Mouse (Mus musculus) hindbrain, embryonic 13.5 days (tissue): Measurements from ENCODE around the gene Pak2. TPM values are rescaled to one million over a fixed set of nuclear protein-coding genes. Genes with fewer than 3 reads are reported as not detected.
"Not testable (repeated sequence)": the region's sequence is repeated elsewhere in the genome, so short reads cannot be mapped to it uniquely, and the experiment has no call there.

Experiments used
- ATAC-seq: fragments of 200-750 bp; cut with Nextera tagmentation; 2 replicates; pipeline ENCODE4 v1.8.0; 2017; ENCODE audit warnings: moderate TSS enrichment; ENCODE audit not compliant: low FRiP score
- H3K27ac ChIP-seq: fragments of 300-500 bp; sonication (generic); 2 replicates; pipeline ENCODE4 v1.5.1; 2015; ENCODE audit warnings: inconsistent platforms, mild to moderate bottlenecking, moderate library complexity
- H3K27me3 ChIP-seq: fragments of 300-500 bp; sonication (generic); 2 replicates; pipeline ENCODE4 v1.6.1; 2015; ENCODE audit warnings: mild to moderate bottlenecking, inconsistent platforms
- H3K36me3 ChIP-seq: fragments of 300-500 bp; sonication (generic); 2 replicates; pipeline ENCODE4 v1.6.1; 2015; ENCODE audit warnings: mild to moderate bottlenecking, inconsistent platforms
- H3K4me1 ChIP-seq: fragments of 300-500 bp; sonication (generic); replicated peaks from 2 replicates; pipeline ENCODE4 v1.6.1; 2015; ENCODE audit warnings: inconsistent platforms
- H3K4me2 ChIP-seq: fragments of 300-500 bp; sonication (generic); 2 replicates; pipeline ENCODE4 v1.6.1; 2015; ENCODE audit warnings: inconsistent platforms, mild to moderate bottlenecking, moderate library complexity
- H3K4me3 ChIP-seq: fragments of 300-500 bp; sonication (generic); 2 replicates; pipeline ENCODE4 v1.5.1; 2015; ENCODE audit warnings: mild to moderate bottlenecking, inconsistent platforms
- H3K9ac ChIP-seq: fragments of 300-500 bp; sonication (generic); 2 replicates; pipeline ENCODE4 v1.6.1; 2015; ENCODE audit warnings: mild to moderate bottlenecking, inconsistent platforms
- H3K9me3 ChIP-seq: fragments of 300-500 bp; sonication (generic); 2 replicates; pipeline ENCODE4 v1.6.1; 2016; ENCODE audit warnings: inconsistent platforms
- WGBS: fragments of 180-500 bp; shearing (Covaris S2); methylation state at CpG from one replicate; pipeline ENCODE4 v1.1.7; 2015; 5-methylcytosine and 5-hydroxymethylcytosine counted together
- polyA plus RNA-seq: library from polyadenylated mRNA; unstranded; fragments of >200 nt; fragmentation: Nextera tagmentation; extraction: Ambion mirVana; gene quantifications from 2 replicates; pipeline ENCODE4 v1.2.1, GENCODE M21; 2015

The Pak2 gene
- polyA plus RNA-seq, 1 experiment from 2014 or later, result 35.3 TPM

DNA sequence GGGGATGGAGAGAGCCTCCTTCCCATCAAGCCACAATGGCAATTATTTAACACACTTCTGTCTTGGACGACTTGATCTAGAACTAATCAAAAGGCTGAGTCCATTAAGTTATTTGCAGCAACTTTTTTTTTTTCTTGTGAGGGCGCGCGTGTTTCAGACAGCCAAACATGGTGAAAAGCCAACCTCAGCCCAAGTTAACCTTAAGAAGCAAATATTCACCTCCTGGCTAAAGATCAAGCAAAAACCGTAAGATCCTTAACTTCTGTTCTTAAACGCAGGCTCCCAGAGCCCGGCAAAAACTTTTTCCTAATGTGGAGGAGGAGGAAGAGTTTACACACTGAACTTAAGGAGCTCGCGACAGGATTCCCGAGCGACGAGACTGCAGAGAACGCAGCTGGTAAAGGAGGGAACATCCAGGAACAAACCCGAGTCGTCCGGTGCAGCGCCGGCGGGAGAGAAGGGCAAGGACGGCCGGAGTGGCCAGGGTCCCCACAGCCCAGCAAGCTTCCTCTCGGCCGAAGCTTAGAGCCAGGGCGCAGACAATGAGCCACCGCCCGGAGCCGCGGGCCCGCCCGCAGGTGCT is 643 bp downstream of the Pak2 start:
- under 1% methylated on average over 30 of the region's 30 CpGs for WGBS
- Histone ChIP-seq H3K9ac (peak overlapping the region; percentile 94), H3K4me3 (peak overlapping the region; percentile 98), H3K9me3 (no peaks in the 10 kb centered on the region), H3K27ac (peak overlapping the region; percentile 96), H3K27me3 (no peaks in the 10 kb centered on the region), H3K36me3 (peaks cover 11% of the 10 kb centered on the region), H3K4me1 (peaks cover 30% of the 10 kb centered on the region), H3K4me2 (peak overlapping the region; percentile 74)
- no peak for ATAC-seq

DNA sequence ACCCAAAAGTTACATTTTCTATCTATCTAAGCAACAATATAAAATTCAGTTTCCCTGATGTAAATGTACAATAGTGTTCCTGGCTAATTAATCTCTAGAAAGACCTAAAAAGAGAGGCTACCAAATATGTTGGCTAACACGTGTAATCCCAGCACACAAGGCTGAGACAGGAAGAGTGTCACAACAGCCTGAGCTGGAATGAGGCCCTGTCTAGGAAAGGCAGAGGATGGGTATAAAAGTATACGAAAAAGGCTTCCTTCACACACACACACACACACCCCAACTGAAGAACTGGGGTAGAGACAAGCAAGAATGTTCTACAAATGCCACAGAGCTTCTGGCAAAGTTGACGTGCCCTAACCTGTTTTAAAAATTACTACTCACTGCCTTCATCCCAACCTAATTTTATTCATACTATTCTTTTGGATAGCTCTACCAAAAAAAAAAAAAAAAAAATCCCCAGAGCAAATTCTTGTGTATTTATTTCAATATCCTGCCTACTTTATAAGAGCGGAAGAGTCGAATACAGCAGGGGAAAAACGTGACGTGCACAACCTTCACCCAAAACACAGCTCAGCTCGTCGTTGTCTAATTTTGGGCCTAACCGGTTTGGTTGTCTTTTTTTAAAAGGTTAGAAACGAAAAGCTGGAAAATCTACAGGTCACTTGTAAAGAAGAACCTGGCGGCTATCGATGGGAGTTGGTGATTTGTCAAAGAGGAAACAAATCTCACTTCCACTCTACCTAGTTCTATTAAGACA is 1.3 kb downstream of the Pak2 start:
- ATAC-seq, result no peak
- peak overlapping the region; percentile 74 for H3K4me2 ChIP-seq
- H3K9me3 ChIP-seq, result no peaks in the 10 kb centered on the region
- no peak overlapping the region for H3K27ac ChIP-seq
- peak overlapping the region; percentile 94 for H3K9ac ChIP-seq
- H3K4me1 ChIP-seq, result peaks cover 30% of the 10 kb centered on the region
- WGBS, result 12% methylated on average over 13 of the region's 13 CpGs
- H3K36me3 ChIP-seq, result peaks cover 8% of the 10 kb centered on the region; the same call in 1 of the 2 replicates
- no peaks in the 10 kb centered on the region for H3K27me3 ChIP-seq
- peak overlapping the region; percentile 98 for H3K4me3 ChIP-seq

- Histone ChIP-seq H3K9ac (no peak overlapping the region; the same call in 1 of the 2 replicates), H3K4me2 (0 out of 2 replicates have a peak overlapping the region, but pooled peaks have one; percentile 8)
Measured at GRCm38 (mm10) chr16:32076406-32076805, 2.7 kb downstream of the Pak2 start.

GRCm38 (mm10) chr16:32075762-32076161 is 3.4 kb downstream of the Pak2 start:
- no peaks in the 10 kb centered on the region for H3K27me3 ChIP-seq
- no peak for ATAC-seq
- H3K36me3 ChIP-seq, result no peaks in the 10 kb centered on the region
- H3K27ac ChIP-seq, result no peak overlapping the region
- H3K4me1 ChIP-seq, result peaks cover 32% of the 10 kb centered on the region
- H3K4me2 ChIP-seq, result no peak overlapping the region
- no peak overlapping the region for H3K4me3 ChIP-seq
- whole genome bisulfite sequencing, result 73% methylated on average over 1 of the region's 1 CpGs
- no peaks in the 10 kb centered on the region for H3K9me3 ChIP-seq
- no peak overlapping the region for H3K9ac ChIP-seq

More at GRCm38 (mm10) chr16:32076406-32076805, 2.7 kb downstream of the Pak2 start:
- Histone ChIP-seq H3K9me3 (no peaks in the 10 kb centered on the region), H3K36me3 (no peaks in the 10 kb centered on the region), H3K4me3 (no peak overlapping the region), H3K27ac (no peak overlapping the region), H3K27me3 (no peaks in the 10 kb centered on the region), H3K4me1 (peaks cover 32% of the 10 kb centered on the region)
- ATAC-seq, result no peak
- 74% methylated on average over 3 of the region's 3 CpGs for WGBS

GRCm38 (mm10) chr16:32070070-32070469 is 9.1 kb downstream of the Pak2 start:
- H3K4me3 ChIP-seq, H3K36me3 ChIP-seq, H3K4me2 ChIP-seq, H3K9me3 ChIP-seq, H3K4me1 ChIP-seq, H3K9ac ChIP-seq, H3K27me3 ChIP-seq, ATAC-seq, H3K27ac ChIP-seq: not testable (repeated sequence)
- 89% methylated on average over 4 of the region's 4 CpGs for WGBS

DNA sequence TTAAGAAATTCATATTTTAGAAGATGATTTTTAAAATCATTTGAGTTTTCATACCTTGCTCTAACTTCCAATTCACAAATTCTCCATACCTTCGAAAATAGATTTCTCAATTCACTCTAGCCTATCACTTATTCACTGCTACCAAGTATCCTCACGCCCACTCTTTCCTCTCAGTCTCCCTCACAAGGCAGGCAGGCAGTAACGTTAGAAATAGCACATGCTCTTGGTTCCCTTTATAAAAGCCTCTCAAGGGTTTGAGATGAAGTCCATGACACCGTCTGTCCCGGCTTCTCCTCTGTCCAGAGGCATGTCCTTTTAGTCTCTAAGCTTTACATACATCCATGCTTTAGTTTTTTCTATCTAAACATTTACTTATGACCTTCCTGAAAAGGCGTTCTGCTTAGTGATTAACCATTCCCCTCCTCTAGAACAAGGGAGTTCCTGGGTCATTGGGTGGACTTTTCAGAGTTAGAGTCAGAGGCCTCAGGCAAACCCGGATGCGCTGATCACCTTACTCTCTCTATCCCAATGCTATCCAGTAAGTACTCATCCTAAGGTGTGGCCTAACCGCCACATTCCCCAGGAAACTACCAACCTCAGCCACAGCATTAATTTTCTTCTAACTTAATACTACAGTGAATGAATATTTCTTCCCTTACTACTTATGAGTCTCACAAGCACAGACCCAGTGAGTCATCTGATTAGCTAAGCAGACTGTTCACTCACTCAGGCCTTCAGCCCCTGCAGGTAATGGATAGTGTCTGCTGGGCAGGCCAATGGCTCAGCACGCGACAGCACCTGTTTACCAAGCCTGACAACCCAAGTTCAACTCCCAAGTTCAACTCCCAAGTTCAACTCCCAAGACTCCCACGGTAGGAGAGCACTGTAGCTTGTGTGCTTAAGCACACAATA is 10.5 kb downstream of the Pak2 start:
- Histone ChIP-seq H3K27ac (no peak overlapping the region), H3K4me3 (no peak overlapping the region), H3K4me2 (no peak overlapping the region), H3K9ac (no peak overlapping the region), H3K27me3 (no peaks in the 10 kb centered on the region), H3K9me3 (no peaks in the 10 kb centered on the region), H3K36me3 (no peaks in the 10 kb centered on the region), H3K4me1 (0 out of 2 replicates have a peak, but pooled peaks cover 2% of the 10 kb centered on the region)
- no peak for ATAC-seq
- WGBS, result 87% methylated on average over 12 of the region's 12 CpGs

- Histone ChIP-seq H3K27me3 (no peaks in the 10 kb centered on the region), H3K4me3 (no peak overlapping the region), H3K9ac (no peak overlapping the region), H3K36me3 (no peaks in the 10 kb centered on the region), H3K27ac (no peak overlapping the region), H3K4me2 (no peak overlapping the region), H3K4me1 (0 out of 2 replicates have a peak, but pooled peaks cover 2% of the 10 kb centered on the region), H3K9me3 (no peaks in the 10 kb centered on the region)
- no peak for ATAC-seq
- WGBS, result 94% methylated on average over 1 of the region's 1 CpGs
Measured at GRCm38 (mm10) chr16:32066899-32067298, 12.2 kb downstream of the Pak2 start.

- ATAC-seq, result no peak
- H3K9ac ChIP-seq, result no peak overlapping the region
- 0 out of 2 replicates have a peak, but pooled peaks cover 4% of the 10 kb centered on the region for H3K4me1 ChIP-seq
- WGBS, result 87% methylated on average over 7 of the region's 7 CpGs
- H3K4me2 ChIP-seq, result no peak overlapping the region
- no peaks in the 10 kb centered on the region for H3K9me3 ChIP-seq
- no peak overlapping the region for H3K4me3 ChIP-seq
- no peaks in the 10 kb centered on the region for H3K27me3 ChIP-seq
- H3K36me3 ChIP-seq, result no peaks in the 10 kb centered on the region
- H3K27ac ChIP-seq, result no peak overlapping the region
Measured at GRCm38 (mm10) chr16:32063900-32064299, 15.2 kb downstream of the Pak2 start.

GRCm38 (mm10) chr16:32062226-32062625 is 16.9 kb downstream of the Pak2 start:
- 84% methylated on average over 2 of the region's 2 CpGs for WGBS
- no peak overlapping the region for H3K4me2 ChIP-seq
- ATAC-seq, result no peak
- H3K9me3 ChIP-seq, result no peaks in the 10 kb centered on the region
- no peak overlapping the region for H3K27ac ChIP-seq
- no peak overlapping the region for H3K4me3 ChIP-seq
- H3K4me1 ChIP-seq, result 0 out of 2 replicates have a peak, but pooled peaks cover 4% of the 10 kb centered on the region
- H3K36me3 ChIP-seq, result no peaks in the 10 kb centered on the region
- no peak overlapping the region for H3K9ac ChIP-seq
- no peaks in the 10 kb centered on the region for H3K27me3 ChIP-seq

DNA sequence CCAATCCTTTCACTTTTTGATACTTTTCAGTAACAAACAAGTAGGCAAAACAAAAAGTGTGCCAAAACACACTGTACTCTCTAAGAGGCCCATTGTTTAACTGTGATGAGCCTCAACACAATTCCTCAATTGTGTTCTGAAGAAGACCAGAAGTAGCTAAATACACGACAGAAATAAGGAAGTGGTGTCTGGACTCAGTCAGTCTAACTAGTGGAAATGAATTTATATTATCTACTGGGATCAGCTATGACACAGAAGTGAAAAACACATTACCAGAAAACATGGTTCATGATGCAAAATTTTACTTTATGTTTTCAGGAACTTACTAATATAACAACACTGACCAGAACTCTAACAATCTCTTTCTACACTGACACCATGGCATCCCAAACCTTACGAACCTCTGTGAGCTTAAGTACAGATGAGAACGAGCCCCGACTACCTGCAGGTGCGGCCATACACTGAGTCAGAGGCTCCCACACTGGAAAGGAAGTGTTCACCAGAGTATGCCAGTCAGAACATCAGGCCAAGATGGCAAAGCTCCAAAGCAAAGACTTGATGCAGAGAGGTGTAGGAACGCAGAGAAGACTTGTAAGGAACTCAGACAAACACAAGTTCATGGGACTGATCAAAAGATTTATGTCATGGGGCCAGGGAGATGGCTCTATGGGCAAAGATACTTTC is 19.2 kb downstream of the Pak2 start:
- H3K36me3 ChIP-seq, result no peaks in the 10 kb centered on the region
- H3K4me3 ChIP-seq, result no peak overlapping the region
- H3K27me3 ChIP-seq, result no peaks in the 10 kb centered on the region
- 84% methylated on average over 6 of the region's 6 CpGs for WGBS
- H3K4me2 ChIP-seq, result no peak overlapping the region
- H3K9me3 ChIP-seq, result no peaks in the 10 kb centered on the region
- H3K27ac ChIP-seq, result no peak overlapping the region
- ATAC-seq, result no peak
- H3K9ac ChIP-seq, result no peak overlapping the region
- H3K4me1 ChIP-seq, result 0 out of 2 replicates have a peak, but pooled peaks cover 4% of the 10 kb centered on the region

- Histone ChIP-seq H3K9me3 (no peaks in the 10 kb centered on the region), H3K27ac (no peak overlapping the region), H3K4me2 (no peak overlapping the region), H3K4me1 (0 out of 2 replicates have a peak, but pooled peaks cover 4% of the 10 kb centered on the region), H3K36me3 (no peaks in the 10 kb centered on the region), H3K9ac (no peak overlapping the region), H3K27me3 (no peaks in the 10 kb centered on the region), H3K4me3 (no peak overlapping the region)
- WGBS, result 91% methylated on average over 5 of the region's 5 CpGs
- ATAC-seq, result no peak
Measured at GRCm38 (mm10) chr16:32058817-32059216, 20.3 kb downstream of the Pak2 start.
